Mouse (Mus musculus) B cell, adult 67 days (primary cell): Measurements from ENCODE around the gene Anxa7. TPM values are rescaled to one million over a fixed set of nuclear protein-coding genes. Genes with fewer than 3 reads are reported as not detected.

ENCODE experiments used
- total RNA-seq, 2 experiments: library from RNA; stranded (reverse); gene quantifications; 4 replicates each; pipeline ENCODE4 v1.2.4; 2023

Anxa7 gene
- 10 to 100 TPM; 57.4 to 67.5 TPM for total RNA-seq

GRCm38 (mm10) chr14:20479291-20480194 is at the start of gene Anxa7:
Gene Anxa7 (minus strand): TSS chr14:20480133.

GRCm38 (mm10) chr14:20496603-20497002 is 16.7 kb upstream of the Anxa7 start, which contains the start of gene Mss51:
Gene Mss51 (minus strand): TSS chr14:20496901.

DNA sequence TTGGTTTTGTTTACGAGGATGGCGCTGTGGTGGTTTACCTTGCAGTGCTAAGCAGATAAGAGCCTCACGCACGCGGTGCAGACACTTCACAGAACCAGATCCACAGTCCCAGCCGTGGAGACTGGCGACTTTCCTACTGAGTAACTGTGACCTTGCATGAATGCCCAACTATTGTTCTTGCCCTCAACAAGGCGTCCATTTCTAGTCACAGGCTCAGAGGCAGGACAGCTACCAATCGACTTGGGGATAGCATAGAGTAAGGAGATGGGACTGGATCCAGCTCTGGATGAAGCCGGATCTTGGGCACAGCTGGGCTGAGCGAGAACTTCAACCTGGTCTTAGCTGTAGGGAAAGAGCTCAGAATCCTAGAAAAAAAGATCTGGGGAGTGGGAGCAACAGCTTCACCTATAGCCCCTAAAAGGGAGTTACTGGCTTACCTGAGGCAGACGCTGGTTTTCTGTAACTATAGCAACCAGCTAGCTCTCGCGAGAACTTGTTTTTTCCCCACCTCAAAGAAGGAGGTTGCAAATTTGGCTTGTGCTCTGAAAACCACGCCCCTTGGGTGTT is 28.1 kb downstream of the Anxa7 start, which contains the start of gene Cfap70:
Gene Cfap70, minus strand, starts transcription at position 462 of the 567 bp plus-strand sequence.

Other genes with a start within 250 kb of the Anxa7 start
- not detected for gene Kcnk16, start 210.9 kb downstream of the Anxa7 start, total RNA-seq
- gene Nudt13, start 185.4 kb downstream of the Anxa7 start, total RNA-seq = 10 to 100 TPM; 23.9 to 28.9 TPM
- 10 to 100 TPM; 53.1 to 53.9 TPM for gene Ecd, start 132.0 kb downstream of the Anxa7 start, total RNA-seq
- gene Fam149b, start 132.0 kb downstream of the Anxa7 start, total RNA-seq = 10 to 100 TPM; 33.6 to 50.8 TPM
- gene Dnajc9, start 91.2 kb downstream of the Anxa7 start, total RNA-seq = 10 to 100 TPM; 84.5 to 98.3 TPM
- gene Mrps16, start 86.5 kb downstream of the Anxa7 start, total RNA-seq = 10 to 100 TPM; 38.4 to 38.9 TPM
- gene Cfap70, start 27.9 kb downstream of the Anxa7 start, total RNA-seq = 1 to 10 TPM; 1.1 to 1.2 TPM
- gene Mss51, start 16.8 kb upstream of the Anxa7 start, total RNA-seq = 1 to 10 TPM; 5.6 to 8.4 TPM
- gene Ppp3cb, start 66.4 kb upstream of the Anxa7 start, total RNA-seq = 100 to 1,000 TPM; 109 to 120 TPM
- gene Usp54, start 160.9 kb upstream of the Anxa7 start, total RNA-seq = 1 to 10 TPM; 5.1 to 5.2 TPM
- gene Myoz1, start 176.4 kb upstream of the Anxa7 start, total RNA-seq = not detected
- gene Synpo2l, start 188.2 kb upstream of the Anxa7 start, total RNA-seq = not detected
- 100 to 1,000 TPM; 260 to 268 TPM for gene Sec24c, start 194.2 kb upstream of the Anxa7 start, total RNA-seq
- 10 to 100 TPM in 1 of 2 experiments, 1 to 10 TPM in 1; 9.5 to 10.5 TPM for gene Fut11, start 214.8 kb upstream of the Anxa7 start, total RNA-seq
- 10 to 100 TPM; 36.8 to 40.7 TPM for gene Chchd1, start 222.9 kb upstream of the Anxa7 start, total RNA-seq
- gene Zswim8, start 227.4 kb upstream of the Anxa7 start, total RNA-seq = 100 to 1,000 TPM; 175 to 196 TPM